ENCODE assay signal across 18 mouse cellular contexts in the genomic region with DNA sequence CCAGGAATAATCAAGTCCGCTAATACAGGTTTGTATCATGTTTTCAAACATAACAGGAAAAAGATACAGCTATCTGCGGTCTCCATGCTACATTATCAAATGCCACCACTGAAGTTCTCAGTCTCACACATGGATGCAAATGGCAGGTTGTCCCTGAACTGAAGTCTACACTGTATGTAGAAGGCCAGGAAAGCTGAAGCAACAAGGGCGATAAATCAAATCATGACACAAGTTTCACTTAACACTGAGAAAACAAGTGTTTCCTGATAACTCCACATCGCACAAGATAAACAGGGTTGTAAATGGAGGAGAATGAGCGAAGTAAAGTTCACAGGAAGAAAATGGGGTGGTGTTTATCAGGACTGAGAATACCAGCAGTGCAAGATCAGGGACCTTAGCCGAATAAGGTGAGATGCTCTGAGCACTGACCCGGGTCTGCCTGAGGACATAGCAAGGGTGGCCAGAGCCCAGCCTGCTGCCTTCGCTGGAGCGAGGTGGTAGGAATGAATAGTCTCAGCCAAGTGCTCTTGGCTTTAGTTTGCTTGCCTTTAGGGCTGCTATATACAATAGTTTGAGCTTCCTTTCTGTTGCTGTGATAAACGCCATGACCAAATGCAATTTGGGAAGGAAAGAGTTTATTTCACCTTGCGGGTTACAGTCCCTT.
"Had no signal": no experiment of that assay in that cellular context is flagged by ENCODE, and none has a peak within 500 bp of the region (broad histone marks: within the 10 kb centered on the region; RNA-seq: fewer than 3 reads in every experiment).

No protein-coding gene starts in this region.

- H3K4me1 ChIP-seq: liver, embryonic 15.5 days; megakaryocyte, embryonic 14.5 days; midbrain, embryonic 13.5 days; neural tube, embryonic 12.5 days; stomach, embryonic 15.5 days had no signal

- H3K9ac ChIP-seq: liver, embryonic 15.5 days; liver, postnatal 0 days; lung, embryonic 15.5 days; midbrain, embryonic 13.5 days; midbrain, embryonic 15.5 days; neural tube, embryonic 12.5 days; stomach, embryonic 15.5 days had no signal

- H3K36me3 ChIP-seq: liver, embryonic 15.5 days; lung, embryonic 15.5 days; midbrain, embryonic 13.5 days; midbrain, embryonic 15.5 days; neural tube, embryonic 12.5 days; stomach, embryonic 15.5 days had no signal

- H3K4me3 ChIP-seq: liver, embryonic 15.5 days; lung, embryonic 15.5 days; megakaryocyte, embryonic 14.5 days; midbrain, embryonic 13.5 days; midbrain, embryonic 15.5 days; neural tube, embryonic 12.5 days; stomach, embryonic 15.5 days had no signal

- H3K9me3 ChIP-seq: liver, embryonic 15.5 days; lung, embryonic 15.5 days; midbrain, embryonic 15.5 days; stomach, embryonic 15.5 days had no signal

- ATAC-seq: liver, postnatal 0 days; lung, postnatal 0 days; midbrain, embryonic 13.5 days; midbrain, embryonic 15.5 days had no signal

- H3K4me2 ChIP-seq: liver, embryonic 15.5 days; lung, embryonic 15.5 days; midbrain, embryonic 11.5 days; midbrain, embryonic 13.5 days; midbrain, embryonic 15.5 days; neural tube, embryonic 12.5 days; stomach, embryonic 15.5 days had no signal

- H3K27me3 ChIP-seq: liver, embryonic 15.5 days; lung, embryonic 15.5 days; midbrain, embryonic 13.5 days; midbrain, embryonic 15.5 days; neural tube, embryonic 12.5 days; stomach, embryonic 15.5 days had no signal

- DNase-seq: liver, postnatal 0 days; lung, adult 2 months; lung, postnatal 14 days; lung, postnatal 36 days; thymus, adult 2 months; thymus, postnatal 25 days; thymus, postnatal 4 days had no signal

- H3K27ac ChIP-seq: liver, embryonic 15.5 days; lung, embryonic 15.5 days; macrophage; midbrain, embryonic 13.5 days; midbrain, embryonic 15.5 days; neural tube, embryonic 12.5 days; stomach, embryonic 15.5 days; stomach, postnatal 0 days had no signal
